Mouse (Mus musculus): ENCODE results near the gene Lpin1.

GRCm38 (mm10) chr12:16509122-16509752, 101.5 kb downstream of the Lpin1 start:
- TF ChIP-seq CTCF (IDR thresholded peaks at IDR 0.05; ENCODE audit: low read depth), result peak; percentile 80
- no peak for TF ChIP-seq EP300 (IDR thresholded peaks at IDR 0.05; ENCODE audit: low read depth)

Measured in liver, postnatal 0 days (tissue).